Mouse (Mus musculus): ENCODE measurements around the gene Hist1h2ak.
"Not testable (repeated sequence)": the region's sequence is repeated elsewhere in the genome, so short reads cannot be mapped to it uniquely, and the experiment has no call there.

The Hist1h2ak gene

GRCm38 (mm10) chr13:21753524-21754285, at the start of gene Hist1h2ak, which contains the start of gene Hist1h2bn:
Hist1h2ak (minus strand) TSS chr13:21753827.
Hist1h2bn (plus strand) TSS chr13:21754123.
- peak; percentile 82 for DNase-seq (ENCODE audit: low read depth, low spot score)

- not testable (repeated sequence) for DNase-seq (ENCODE audit: low read depth, low spot score)
Measured at GRCm38 (mm10) chr13:21803058-21803457, 49.4 kb upstream of the Hist1h2ak start.

- not testable (repeated sequence) for DNase-seq (ENCODE audit: low read depth, low spot score)
Measured at GRCm38 (mm10) chr13:21797163-21797562, 43.5 kb upstream of the Hist1h2ak start.

- no peak for DNase-seq (ENCODE audit: low read depth, low spot score)
Measured at GRCm38 (mm10) chr13:21795584-21795983, 42.0 kb upstream of the Hist1h2ak start.

GRCm38 (mm10) chr13:21790601-21791283, 37.1 kb upstream of the Hist1h2ak start:
- no peak for DNase-seq (ENCODE audit: low read depth, low spot score)

- DNase-seq (ENCODE audit: low read depth, low spot score), result no peak
Measured at GRCm38 (mm10) chr13:21789925-21790324, 36.3 kb upstream of the Hist1h2ak start.

- no peak for DNase-seq (ENCODE audit: low read depth, low spot score)
Measured at GRCm38 (mm10) chr13:21787760-21788593, 34.4 kb upstream of the Hist1h2ak start.

GRCm38 (mm10) chr13:21786899-21787629, 33.4 kb upstream of the Hist1h2ak start, which contains the start of the genes Hist1h2an and Hist1h2bp:
Hist1h2an (minus strand) TSS chr13:21787218.
Hist1h2bp (plus strand) TSS chr13:21787461.
- DNase-seq (ENCODE audit: low read depth, low spot score), result peak; percentile 87

GRCm38 (mm10) chr13:21786189-21786898, 32.7 kb upstream of the Hist1h2ak start:
- no peak for DNase-seq (ENCODE audit: low read depth, low spot score)

GRCm38 (mm10) chr13:21784311-21784710, 30.7 kb upstream of the Hist1h2ak start:
- no peak for DNase-seq (ENCODE audit: low read depth, low spot score)

GRCm38 (mm10) chr13:21783734-21784161, 30.1 kb upstream of the Hist1h2ak start:
- DNase-seq (ENCODE audit: low read depth, low spot score), result no peak

GRCm38 (mm10) chr13:21783255-21783617, 29.6 kb upstream of the Hist1h2ak start, which contains the start of gene Hist1h3i:
Hist1h3i (minus strand) TSS chr13:21783370.
- peak; percentile 54 for DNase-seq (ENCODE audit: low read depth, low spot score)

GRCm38 (mm10) chr13:21782361-21783254, 29.0 kb upstream of the Hist1h2ak start:
- not testable (repeated sequence) for DNase-seq (ENCODE audit: low read depth, low spot score)

GRCm38 (mm10) chr13:21781639-21782038, 28.0 kb upstream of the Hist1h2ak start:
- DNase-seq (ENCODE audit: low read depth, low spot score), result no peak

GRCm38 (mm10) chr13:21781021-21781555, 27.5 kb upstream of the Hist1h2ak start:
- no peak for DNase-seq (ENCODE audit: low read depth, low spot score)

- DNase-seq (ENCODE audit: low read depth, low spot score), result no peak
Measured at GRCm38 (mm10) chr13:21779767-21780731, 26.4 kb upstream of the Hist1h2ak start, which contains the start of gene Hist1h1b. Hist1h1b (minus strand) TSS chr13:21780625.

All from retina, adult 2 months (tissue).